Mouse (Mus musculus) liver, adult 2 months (tissue): Measurements from ENCODE around the gene Abhd12.

Experiments used
- CTCF ChIP-seq: fragments of 200-500 bp; IDR thresholded peaks from 2 replicates; pipeline ENCODE4 v1.5.1; 2011; ENCODE audit warnings: low read depth, low read length, control low read depth
- POLR2A ChIP-seq: fragments of 200-500 bp; IDR thresholded peaks from 2 replicates; pipeline ENCODE4 v1.6.1; 2011; ENCODE audit warnings: low read length, control low read depth; ENCODE audit not compliant: insufficient read depth; ENCODE audit errors: extremely low read depth

DNA sequence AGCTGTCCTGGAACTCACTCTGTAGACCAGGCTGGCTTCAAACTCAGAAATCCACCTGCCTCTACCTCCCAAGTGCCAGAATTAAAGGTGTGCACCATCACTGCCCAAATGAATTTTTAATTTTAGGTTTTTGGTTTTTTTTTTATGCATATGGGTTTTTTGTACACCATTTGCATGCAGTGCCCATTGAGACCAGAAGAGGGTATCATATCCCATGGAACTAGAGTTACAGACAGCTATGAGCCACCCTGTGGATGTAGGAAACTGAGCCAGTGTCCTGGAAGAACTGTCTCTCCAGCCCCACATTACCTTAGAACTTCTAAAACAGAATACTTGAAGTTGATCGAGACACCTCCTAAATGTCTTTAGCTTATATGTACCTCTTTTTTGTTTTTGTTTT lies 101.5 kb downstream of the Abhd12 start:
- no peak for TF ChIP-seq CTCF
- no peak for TF ChIP-seq POLR2A
